Mouse (Mus musculus) heart, postnatal 0 days (tissue): ENCODE results near the gene Nrcam.

ENCODE experiments used
- CTCF ChIP-seq: IDR thresholded peaks from 2 replicates; pipeline ENCODE4 v1.5.1; 2016; ENCODE audit warnings: antibody characterized with exemption, control low read depth, low read depth
- EP300 ChIP-seq: IDR thresholded peaks from 2 replicates; pipeline ENCODE4 v1.6.1; 2016; ENCODE audit warnings: antibody characterized with exemption, low read depth

DNA sequence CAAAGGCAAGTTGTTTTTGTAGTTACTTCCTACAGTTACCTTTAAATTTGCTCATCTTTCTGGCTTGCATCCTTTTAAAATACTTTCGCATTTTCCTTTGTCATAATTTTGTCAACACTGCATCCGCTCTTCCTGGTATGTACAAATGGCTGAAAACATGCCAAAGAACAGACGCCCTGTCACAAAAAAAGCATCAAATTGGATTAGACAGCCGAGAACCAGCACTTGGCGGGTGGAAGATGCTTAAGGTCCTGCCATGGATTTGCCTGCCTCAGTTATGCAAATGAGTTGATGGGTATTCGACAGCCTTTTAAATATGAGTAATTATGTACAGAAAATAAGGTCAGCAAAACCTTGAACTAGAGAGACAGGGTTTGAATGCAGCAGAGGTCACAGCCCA is 101.7 kb downstream of the Nrcam start:
- TF ChIP-seq CTCF (no peak), EP300 (no peak)
